Mouse (Mus musculus) thymus, adult 2 months (tissue): Measurements from ENCODE around the gene Tef. TPM values are rescaled to one million over a fixed set of nuclear protein-coding genes. Genes with fewer than 3 reads are reported as not detected.

Source experiments
- DNase-seq: peaks from one replicate; pipeline ENCODE4 v3.0.0; 2021
- H3K27ac ChIP-seq: fragments of 200-500 bp; 2 replicates; pipeline ENCODE4 v1.5.1; 2012; ENCODE audit warnings: low read length, control low read depth; ENCODE audit not compliant: control insufficient read depth, insufficient read depth
- H3K27me3 ChIP-seq: fragments of 200-500 bp; 2 replicates; pipeline ENCODE4 v1.6.1; 2012; ENCODE audit warnings: mild to moderate bottlenecking, low read length, moderate library complexity, mixed read lengths; ENCODE audit not compliant: control insufficient read depth, insufficient read depth
- H3K36me3 ChIP-seq: fragments of 200-500 bp; 2 replicates; pipeline ENCODE4 v1.6.1; 2012; ENCODE audit warnings: mild to moderate bottlenecking, low read length, moderate library complexity; ENCODE audit not compliant: control insufficient read depth, insufficient read depth
- H3K4me1 ChIP-seq: fragments of 200-500 bp; replicated peaks from 2 replicates; pipeline ENCODE4 v1.6.1; 2012; ENCODE audit warnings: low read length; ENCODE audit not compliant: control insufficient read depth, insufficient read depth
- H3K4me3 ChIP-seq: fragments of 200-500 bp; 2 replicates; pipeline ENCODE4 v1.5.1; 2012; ENCODE audit warnings: mild to moderate bottlenecking, low read length, control low read depth, moderate library complexity; ENCODE audit not compliant: control insufficient read depth, insufficient read depth
- CTCF ChIP-seq: fragments of 200-500 bp; IDR thresholded peaks from 2 replicates; pipeline ENCODE4 v1.5.1; 2012; ENCODE audit warnings: mild to moderate bottlenecking, control low read depth, low read length, moderate library complexity, borderline replicate concordance; ENCODE audit not compliant: control insufficient read depth, poor library complexity, insufficient read depth; ENCODE audit errors: extremely low read depth
- POLR2A ChIP-seq: fragments of 200-500 bp; IDR thresholded peaks from 2 replicates; pipeline ENCODE4 v1.6.1; 2012; ENCODE audit warnings: mild to moderate bottlenecking, low read length, control low read depth, moderate library complexity; ENCODE audit not compliant: control insufficient read depth, poor library complexity, insufficient read depth; ENCODE audit errors: extremely low read depth
- WGBS: fragments of 180-500 bp; shearing (Covaris S2); methylation state at CpG from one replicate; pipeline ENCODE4 v1.1.7; 2018; 5-methylcytosine and 5-hydroxymethylcytosine counted together
- polyA plus RNA-seq: library from polyadenylated mRNA; depleted of rRNA; stranded (reverse); fragments of >200 nt; gene quantifications from 2 replicates; pipeline ENCODE4 v1.2.3, GENCODE M21; 2012

The Tef gene
- polyA plus RNA-seq, 1 experiment: 34.6 TPM

- Histone ChIP-seq H3K27ac (no peak overlapping the region), H3K4me3 (no peak overlapping the region), H3K27me3 (no peaks in the 10 kb centered on the region), H3K4me1 (peaks cover 12% of the 10 kb centered on the region), H3K36me3 (no peaks in the 10 kb centered on the region)
- DNase-seq: no peak
- TF ChIP-seq POLR2A: no peak
- no peak for TF ChIP-seq CTCF
- WGBS: 95% methylated on average over 4 of the region's 4 CpGs
Measured at GRCm38 (mm10) chr15:81798421-81798820, 3.8 kb upstream of the Tef start.

DNA sequence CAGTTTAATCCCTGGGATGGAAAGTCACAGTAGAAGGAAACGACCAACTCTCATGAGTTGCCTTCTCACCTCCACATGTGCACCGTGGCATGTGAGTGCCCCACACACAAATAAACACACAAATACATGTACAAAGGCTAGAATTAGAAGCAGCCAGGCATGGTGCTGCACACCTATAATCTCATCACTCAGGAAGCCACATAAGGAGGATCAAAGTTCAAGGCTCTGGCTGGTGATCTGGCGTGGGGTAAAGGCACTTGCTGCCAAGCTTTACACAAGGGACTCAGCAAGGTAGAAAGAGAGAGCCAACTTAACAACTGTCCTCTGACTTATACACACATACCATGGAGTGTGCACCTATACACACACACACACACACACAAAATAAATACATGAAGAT lies 1.8 kb upstream of the Tef start:
- Histone ChIP-seq H3K4me3 (no peak overlapping the region), H3K27ac (no peak overlapping the region), H3K27me3 (no peaks in the 10 kb centered on the region), H3K36me3 (no peaks in the 10 kb centered on the region), H3K4me1 (peaks cover 12% of the 10 kb centered on the region)
- DNase-seq: no peak
- TF ChIP-seq CTCF (no peak), POLR2A (no peak)
- WGBS: 79% methylated on average over 3 of the region's 3 CpGs

DNA sequence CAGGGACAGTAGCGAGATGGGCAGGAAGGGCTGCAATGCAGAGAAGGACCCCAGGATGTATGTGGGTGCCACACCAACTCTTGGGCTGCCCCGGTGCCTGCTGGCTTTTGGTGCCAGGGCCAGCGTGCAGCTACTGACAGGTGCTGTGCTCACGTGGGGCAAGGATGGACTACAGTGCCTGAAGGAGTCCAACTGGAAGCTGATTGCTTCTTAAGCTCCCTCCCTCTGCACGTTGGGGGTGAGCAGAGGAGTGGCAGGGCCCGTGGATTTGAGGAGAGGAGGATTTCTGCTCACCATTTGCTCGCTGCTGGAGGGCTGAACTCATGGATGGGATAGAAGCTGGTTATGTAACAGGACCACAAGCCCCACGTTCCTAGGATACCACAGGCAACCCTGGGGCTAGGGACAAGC lies 725 bp downstream of the Tef start:
- 22% methylated on average over 8 of the region's 8 CpGs for WGBS
- peaks cover 12% of the 10 kb centered on the region for H3K4me1 ChIP-seq
- no peak for DNase-seq

GRCm38 (mm10) chr15:81803425-81803951 lies 1.3 kb downstream of the Tef start:
- H3K27ac ChIP-seq: no peak overlapping the region
- H3K4me1 ChIP-seq: peaks cover 12% of the 10 kb centered on the region

More for the DNA sequence above, 725 bp downstream of the Tef start:
- no peaks in the 10 kb centered on the region for H3K36me3 ChIP-seq
- no peak for TF ChIP-seq POLR2A
- TF ChIP-seq CTCF: no peak
- H3K27ac ChIP-seq: no peak overlapping the region
- H3K4me3 ChIP-seq: peak overlapping the region; percentile 13; the same call in 1 of the 2 replicates
- no peaks in the 10 kb centered on the region for H3K27me3 ChIP-seq

GRCm38 (mm10) chr15:81804172-81804571 lies 2.0 kb downstream of the Tef start:
- 88% methylated on average over 1 of the region's 1 CpGs for WGBS
- Histone ChIP-seq H3K4me1 (peaks cover 12% of the 10 kb centered on the region), H3K36me3 (no peaks in the 10 kb centered on the region), H3K4me3 (no peak overlapping the region), H3K27ac (no peak overlapping the region), H3K27me3 (no peaks in the 10 kb centered on the region)
- TF ChIP-seq CTCF: no peak
- TF ChIP-seq POLR2A: no peak
- no peak for DNase-seq

More at GRCm38 (mm10) chr15:81803425-81803951, 1.3 kb downstream of the Tef start:
- DNase-seq: no peak
- WGBS: 80% methylated on average over 4 of the region's 4 CpGs
- Histone ChIP-seq H3K4me3 (no peak overlapping the region), H3K36me3 (no peaks in the 10 kb centered on the region), H3K27me3 (no peaks in the 10 kb centered on the region)
- TF ChIP-seq POLR2A (no peak), CTCF (no peak)

DNA sequence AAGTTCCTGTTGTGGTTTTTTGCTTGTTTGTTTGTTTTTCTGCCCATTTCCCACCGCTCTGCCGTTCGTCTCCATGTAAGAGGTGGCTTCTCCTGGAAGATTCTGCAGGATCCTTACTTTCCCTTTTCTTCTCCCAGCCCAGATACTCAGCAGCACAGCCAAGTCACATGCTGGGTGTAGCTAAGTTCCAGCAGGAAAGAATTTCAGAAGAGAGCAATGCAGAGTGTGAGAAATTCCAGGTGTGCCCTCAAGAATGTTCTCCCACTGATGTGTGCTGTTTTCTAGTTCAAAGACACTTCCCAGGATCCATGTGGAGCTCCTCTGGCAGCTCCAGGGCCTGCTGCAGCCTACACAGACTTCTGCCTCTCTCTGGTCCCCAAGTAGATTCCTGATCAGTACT lies 2.7 kb downstream of the Tef start:
- TF ChIP-seq CTCF: no peak
- TF ChIP-seq POLR2A: no peak
- no peak overlapping the region for H3K4me3 ChIP-seq
- H3K27ac ChIP-seq: no peak overlapping the region
- WGBS: 76% methylated on average over 3 of the region's 3 CpGs
- peaks cover 12% of the 10 kb centered on the region for H3K4me1 ChIP-seq
- no peak for DNase-seq
- H3K27me3 ChIP-seq: no peaks in the 10 kb centered on the region
- no peaks in the 10 kb centered on the region for H3K36me3 ChIP-seq

- H3K36me3 ChIP-seq: no peaks in the 10 kb centered on the region
- peaks cover 18% of the 10 kb centered on the region for H3K4me1 ChIP-seq
- no peak for DNase-seq
- TF ChIP-seq POLR2A (no peak), CTCF (no peak)
- WGBS: 86% methylated on average over 6 of the region's 6 CpGs
- no peak overlapping the region for H3K4me3 ChIP-seq
- H3K27me3 ChIP-seq: no peaks in the 10 kb centered on the region
- H3K27ac ChIP-seq: no peak overlapping the region
Measured at GRCm38 (mm10) chr15:81805624-81806023, 3.4 kb downstream of the Tef start.
